Mouse (Mus musculus): ENCODE measurements around the gene Tmem19. TPM values are rescaled to one million over a fixed set of nuclear protein-coding genes. Genes with fewer than 3 reads are reported as not detected.

The Tmem19 gene
- polyA plus RNA-seq, 1 experiment from 2014 or later: 40.5 TPM

DNA sequence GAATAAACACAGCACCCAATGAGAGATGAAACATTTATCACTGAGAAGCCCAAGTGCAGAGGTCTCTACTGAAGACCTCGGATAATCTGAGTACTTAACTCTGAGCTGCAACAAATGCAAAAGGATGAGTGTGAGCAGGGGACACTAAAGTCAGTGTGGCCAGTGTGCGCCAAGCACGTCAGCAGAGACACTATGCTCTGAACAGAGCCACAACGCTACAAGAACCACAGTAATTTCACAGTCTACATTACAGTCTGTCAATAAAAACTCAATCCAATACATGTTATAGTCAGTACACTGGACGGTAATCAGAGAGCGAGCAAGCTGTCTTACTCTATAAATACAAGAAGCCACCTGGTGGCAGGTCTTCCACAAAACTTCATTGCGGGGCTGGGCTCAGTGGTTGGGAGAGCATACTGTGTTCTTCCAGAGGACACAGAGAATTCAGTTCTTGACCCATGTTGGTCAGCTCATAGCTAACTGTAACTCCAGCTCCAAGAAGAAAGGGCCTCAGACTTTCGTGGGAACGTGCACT is 65.8 kb downstream of the Tmem19 start:
- 90% methylated on average over 9 of the region's 9 CpGs for WGBS
- Histone ChIP-seq H3K4me1 (no peaks in the 10 kb centered on the region), H3K9ac (replicated peaks) (no peak overlapping the region), H3K4me3 (no peak overlapping the region), H3K27ac (replicated peaks) (no peak overlapping the region), H3K27me3 (no peaks in the 10 kb centered on the region), H3K9me3 (no peaks in the 10 kb centered on the region), H3K36me3 (peaks cover 62% of the 10 kb centered on the region), H3K4me2 (replicated peaks) (no peak overlapping the region)
- no peak for ATAC-seq (replicated peaks)

DNA sequence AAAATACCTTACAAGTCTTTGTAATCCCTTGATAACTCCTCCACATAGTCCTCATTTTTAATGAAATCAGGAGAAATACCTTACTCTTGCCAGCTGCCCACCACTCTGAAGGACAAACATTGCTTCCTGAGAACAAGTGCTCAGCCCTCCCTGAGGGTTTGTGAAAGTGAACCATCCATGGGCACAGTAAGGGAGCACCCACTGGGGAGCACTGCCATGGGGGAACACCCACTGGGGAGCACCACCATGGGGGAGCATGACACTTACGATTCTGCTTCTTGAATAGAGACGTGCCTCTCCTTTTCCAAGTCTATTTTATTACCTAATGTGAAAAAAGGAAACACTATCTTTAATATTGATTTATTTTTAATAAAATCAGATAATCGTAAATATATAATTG is 67.1 kb downstream of the Tmem19 start:
- Histone ChIP-seq H3K27ac (replicated peaks) (no peak overlapping the region), H3K4me2 (replicated peaks) (no peak overlapping the region), H3K9me3 (no peaks in the 10 kb centered on the region), H3K27me3 (no peaks in the 10 kb centered on the region), H3K4me1 (no peaks in the 10 kb centered on the region), H3K9ac (replicated peaks) (no peak overlapping the region), H3K36me3 (peaks cover 59% of the 10 kb centered on the region), H3K4me3 (no peak overlapping the region)
- ATAC-seq (replicated peaks): no peak
- 95% methylated on average over 3 of the region's 3 CpGs for WGBS

DNA sequence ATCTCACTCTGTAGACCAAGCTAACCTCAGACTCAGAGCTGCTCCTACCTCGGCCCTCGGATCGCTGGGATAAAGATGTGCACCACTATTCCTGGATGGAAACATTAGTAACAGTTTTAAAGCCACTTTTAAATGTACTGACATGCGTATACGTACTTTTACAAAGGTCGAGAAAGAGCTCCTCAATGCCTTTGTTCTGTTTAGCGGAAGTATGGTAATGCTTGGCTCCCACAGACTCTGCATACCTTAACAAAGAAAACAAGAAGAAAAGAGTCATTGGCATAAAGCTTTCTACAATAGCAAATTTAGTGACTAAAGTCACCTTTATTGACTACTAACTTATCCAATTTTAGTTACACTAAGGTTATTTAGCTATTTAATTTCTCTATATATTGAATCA is 67.6 kb downstream of the Tmem19 start:
- Histone ChIP-seq H3K9me3 (no peaks in the 10 kb centered on the region), H3K4me1 (no peaks in the 10 kb centered on the region), H3K4me2 (replicated peaks) (no peak overlapping the region), H3K27ac (replicated peaks) (no peak overlapping the region), H3K9ac (replicated peaks) (no peak overlapping the region), H3K36me3 (peaks cover 59% of the 10 kb centered on the region), H3K27me3 (no peaks in the 10 kb centered on the region), H3K4me3 (no peak overlapping the region)
- no peak for ATAC-seq (replicated peaks)
- WGBS: 86% methylated on average over 7 of the region's 7 CpGs

DNA sequence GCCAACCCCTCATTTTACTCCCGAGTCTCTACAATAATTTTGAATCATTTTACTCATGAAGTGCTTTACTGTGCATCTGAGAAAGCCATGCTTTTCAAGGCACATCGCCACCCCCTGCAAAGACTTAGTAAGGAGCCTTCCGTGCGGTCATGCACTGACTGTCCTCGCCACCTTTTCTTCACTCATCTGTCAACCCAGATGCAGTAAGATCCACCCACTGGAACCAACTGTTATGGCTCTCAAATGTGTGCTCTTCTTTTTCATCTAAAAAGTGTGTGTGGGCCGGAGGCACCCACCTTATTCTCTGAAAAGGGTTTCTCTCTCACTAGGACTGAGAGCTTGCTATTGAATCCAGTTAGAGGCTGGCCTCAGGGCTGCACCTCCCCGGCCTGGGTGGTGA is 68.4 kb downstream of the Tmem19 start:
- no peak for ATAC-seq (replicated peaks)

DNA sequence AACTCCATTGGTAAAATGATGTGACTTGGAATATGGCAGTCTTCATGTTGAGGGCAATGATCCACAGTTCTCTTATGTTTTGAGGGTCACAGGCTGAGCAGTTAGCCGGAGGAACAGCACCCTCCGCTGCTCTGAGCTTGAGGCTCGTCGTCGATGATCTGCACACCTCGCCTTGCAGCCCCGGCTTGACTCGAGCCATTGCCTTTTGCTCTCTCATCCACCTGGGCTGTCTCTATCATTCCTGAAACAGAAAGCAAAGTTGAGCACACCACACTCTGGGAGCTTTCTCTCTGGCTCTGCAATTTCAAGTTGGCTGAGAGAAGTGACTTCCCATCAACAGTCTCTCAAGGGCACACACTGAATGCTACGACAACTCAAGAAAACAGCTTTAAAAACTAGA is 71.6 kb downstream of the Tmem19 start:
- no peak for ATAC-seq (replicated peaks)
- 94% methylated on average over 9 of the region's 9 CpGs for WGBS

More for the DNA sequence above, 68.4 kb downstream of the Tmem19 start:
- no peaks in the 10 kb centered on the region for H3K4me1 ChIP-seq
- H3K9me3 ChIP-seq: no peaks in the 10 kb centered on the region
- H3K36me3 ChIP-seq: peaks cover 61% of the 10 kb centered on the region
- H3K27me3 ChIP-seq: no peaks in the 10 kb centered on the region
- H3K9ac ChIP-seq (replicated peaks): no peak overlapping the region
- 91% methylated on average over 7 of the region's 7 CpGs for WGBS
- no peak overlapping the region for H3K4me3 ChIP-seq
- no peak overlapping the region for H3K27ac ChIP-seq (replicated peaks)
- no peak overlapping the region for H3K4me2 ChIP-seq (replicated peaks)

More for the DNA sequence above, 71.6 kb downstream of the Tmem19 start:
- Histone ChIP-seq H3K4me1 (no peaks in the 10 kb centered on the region), H3K4me2 (replicated peaks) (no peak overlapping the region), H3K4me3 (no peak overlapping the region), H3K27me3 (no peaks in the 10 kb centered on the region), H3K9ac (replicated peaks) (no peak overlapping the region), H3K9me3 (no peaks in the 10 kb centered on the region), H3K27ac (replicated peaks) (no peak overlapping the region), H3K36me3 (peaks cover 64% of the 10 kb centered on the region)

Other genes with a start within 250 kb of the Tmem19 start
- gene Tph2, start 177.5 kb downstream of the Tmem19 start, polyA plus RNA-seq (2015; fragmentation: Nextera tagmentation; extraction: Ambion mirVana): 0.11 and 0.33 TPM in 2 replicates
- gene Tbc1d15, start 111.0 kb downstream of the Tmem19 start, polyA plus RNA-seq (2015; fragmentation: Nextera tagmentation; extraction: Ambion mirVana): 40.7 and 42.1 TPM in 2 replicates
- 5.6 and 8.5 TPM in 2 replicates for gene Rab21, start 46.9 kb downstream of the Tmem19 start, polyA plus RNA-seq (2015; fragmentation: Nextera tagmentation; extraction: Ambion mirVana)
- 29.4 and 33.3 TPM in 2 replicates for gene Thap2, start 21.9 kb upstream of the Tmem19 start, polyA plus RNA-seq (2015; fragmentation: Nextera tagmentation; extraction: Ambion mirVana)
- 17.2 and 18.6 TPM in 2 replicates for gene Zfc3h1, start 22.5 kb upstream of the Tmem19 start, polyA plus RNA-seq (2015; fragmentation: Nextera tagmentation; extraction: Ambion mirVana)
- not detected in 2 replicates for gene A930009A15Rik, start 207.5 kb upstream of the Tmem19 start, polyA plus RNA-seq (2015; fragmentation: Nextera tagmentation; extraction: Ambion mirVana)
- 0.39 and 0.41 TPM in 2 replicates for gene Lgr5, start 225.3 kb upstream of the Tmem19 start, polyA plus RNA-seq (2015; fragmentation: Nextera tagmentation; extraction: Ambion mirVana)

Measured in forebrain, embryonic 15.5 days (tissue).